Mouse (Mus musculus) forebrain, embryonic 14.5 days (tissue): Measurements from ENCODE around the gene Mak. TPM values are rescaled to one million over a fixed set of nuclear protein-coding genes. Genes with fewer than 3 reads are reported as not detected.

Source experiments
- ATAC-seq: fragments of 200-750 bp; cut with Nextera tagmentation; 2 replicates; pipeline ENCODE4 v1.8.0; 2017; ENCODE audit warnings: mild to moderate bottlenecking, moderate library complexity
- DNase-seq: peaks from one replicate; pipeline ENCODE4 v3.0.0-alpha.2; 2015; ENCODE audit warnings: low spot score
- H3K27ac ChIP-seq: fragments of 300-500 bp; sonication (generic); 2 replicates; pipeline ENCODE4 v1.5.1; 2014; ENCODE audit warnings: low read depth, mild to moderate bottlenecking, control low read depth, low read length, moderate library complexity
- H3K27me3 ChIP-seq: fragments of 300-500 bp; sonication (generic); replicated peaks from 2 replicates; pipeline ENCODE4 v1.6.1; 2014; ENCODE audit warnings: low read length, control low read depth, mixed read lengths; ENCODE audit not compliant: control insufficient read depth, insufficient read depth
- H3K36me3 ChIP-seq: fragments of 300-500 bp; sonication (generic); 2 replicates; pipeline ENCODE4 v1.6.1; 2014; ENCODE audit warnings: low read length, control low read depth; ENCODE audit not compliant: control insufficient read depth, insufficient read depth
- H3K4me1 ChIP-seq: fragments of 300-500 bp; sonication (generic); 2 replicates; pipeline ENCODE4 v1.6.1; 2014; ENCODE audit warnings: antibody characterized with exemption, low read length, control low read depth; ENCODE audit not compliant: control insufficient read depth, insufficient read depth
- H3K4me2 ChIP-seq: fragments of 300-500 bp; sonication (generic); 2 replicates; pipeline ENCODE4 v1.6.1; 2014; ENCODE audit warnings: mild to moderate bottlenecking, control low read depth, low read length
- H3K4me3 ChIP-seq: fragments of 300-500 bp; sonication (generic); 2 replicates; pipeline ENCODE4 v1.5.1; 2014; ENCODE audit warnings: low read depth, low read length, control low read depth
- H3K9ac ChIP-seq: fragments of 300-500 bp; sonication (generic); 2 replicates; pipeline ENCODE4 v1.6.1; 2014; ENCODE audit warnings: mild to moderate bottlenecking, low read length, control low read depth, moderate library complexity
- H3K9me3 ChIP-seq: fragments of 300-500 bp; sonication (generic); replicated peaks from 2 replicates; pipeline ENCODE4 v1.6.1; 2016; ENCODE audit warnings: low read length, control low read depth, mixed read lengths; ENCODE audit not compliant: control insufficient read depth
- WGBS: fragments of 180-500 bp; shearing (Covaris S2); extraction: QIAGEN DNeasy Blood & Tissue Kit; methylation state at CpG from one replicate; pipeline ENCODE4 v1.1.7; 2014; 5-methylcytosine and 5-hydroxymethylcytosine counted together
- polyA plus RNA-seq: library from polyadenylated mRNA; unstranded; fragments of >200 nt; fragmentation: Nextera tagmentation; extraction: Ambion mirVana; gene quantifications from 2 replicates; pipeline ENCODE4 v1.2.1, GENCODE M21; 2014

The Mak gene
- polyA plus RNA-seq, 1 experiment from 2014 or later = 1.2 TPM

- 76% methylated on average over 12 of the region's 12 CpGs for WGBS
- H3K27me3 ChIP-seq = no peaks in the 10 kb centered on the region
These were observed 24.5 kb upstream of the Mak start for GRCm38 (mm10) chr13:41103841-41104525.

GRCm38 (mm10) chr13:41100031-41100430 lies 20.5 kb upstream of the Mak start:
- Histone ChIP-seq H3K9me3 (no peaks in the 10 kb centered on the region), H3K4me2 (no peak overlapping the region), H3K4me1 (no peaks in the 10 kb centered on the region), H3K27ac (no peak overlapping the region), H3K36me3 (no peaks in the 10 kb centered on the region), H3K4me3 (no peak overlapping the region), H3K9ac (no peak overlapping the region), H3K27me3 (no peaks in the 10 kb centered on the region)
- ATAC-seq (no peak), DNase-seq (no peak)
- 83% methylated on average over 2 of the region's 2 CpGs for WGBS

More at GRCm38 (mm10) chr13:41103841-41104525, 24.5 kb upstream of the Mak start:
- no peaks in the 10 kb centered on the region for H3K4me1 ChIP-seq
- H3K4me3 ChIP-seq = no peak overlapping the region
- H3K36me3 ChIP-seq = no peaks in the 10 kb centered on the region
- no peak overlapping the region for H3K27ac ChIP-seq
- DNase-seq = no peak
- H3K9me3 ChIP-seq = no peaks in the 10 kb centered on the region
- H3K9ac ChIP-seq = no peak overlapping the region
- no peak for ATAC-seq
- H3K4me2 ChIP-seq = no peak overlapping the region

- ATAC-seq (no peak), DNase-seq (no peak)
- no peaks in the 10 kb centered on the region for H3K27me3 ChIP-seq
- H3K4me1 ChIP-seq = no peaks in the 10 kb centered on the region
- H3K27ac ChIP-seq = no peak overlapping the region
- H3K9me3 ChIP-seq = no peaks in the 10 kb centered on the region
- no peak overlapping the region for H3K4me2 ChIP-seq
- 91% methylated on average over 15 of the region's 15 CpGs for WGBS
- H3K36me3 ChIP-seq = no peaks in the 10 kb centered on the region
- no peak overlapping the region for H3K9ac ChIP-seq
- no peak overlapping the region for H3K4me3 ChIP-seq
These were observed 18.8 kb upstream of the Mak start for GRCm38 (mm10) chr13:41098325-41098724.

- Histone ChIP-seq H3K36me3 (no peaks in the 10 kb centered on the region), H3K4me1 (no peaks in the 10 kb centered on the region), H3K27me3 (no peaks in the 10 kb centered on the region), H3K4me2 (no peak overlapping the region), H3K4me3 (no peak overlapping the region), H3K27ac (no peak overlapping the region), H3K9me3 (no peaks in the 10 kb centered on the region), H3K9ac (no peak overlapping the region)
- 84% methylated on average over 16 of the region's 16 CpGs for WGBS
- no peak for ATAC-seq
- no peak for DNase-seq
These were observed 18.0 kb upstream of the Mak start for GRCm38 (mm10) chr13:41097324-41098058.

GRCm38 (mm10) chr13:41094160-41094559 lies 14.7 kb upstream of the Mak start:
- no peak for DNase-seq
- Histone ChIP-seq H3K4me2 (no peak overlapping the region), H3K27ac (no peak overlapping the region)

GRCm38 (mm10) chr13:41091271-41091670 lies 11.8 kb upstream of the Mak start:
- Histone ChIP-seq H3K4me1 (no peaks in the 10 kb centered on the region), H3K4me2 (no peak overlapping the region), H3K4me3 (no peak overlapping the region), H3K27ac (no peak overlapping the region), H3K36me3 (no peaks in the 10 kb centered on the region), H3K9me3 (no peaks in the 10 kb centered on the region), H3K27me3 (no peaks in the 10 kb centered on the region), H3K9ac (no peak overlapping the region)
- ATAC-seq = no peak
- WGBS = 48% methylated on average over 10 of the region's 10 CpGs
- no peak for DNase-seq

More at GRCm38 (mm10) chr13:41094160-41094559, 14.7 kb upstream of the Mak start:
- 83% methylated on average over 10 of the region's 10 CpGs for WGBS
- Histone ChIP-seq H3K9ac (no peak overlapping the region), H3K4me3 (no peak overlapping the region), H3K4me1 (no peaks in the 10 kb centered on the region), H3K36me3 (no peaks in the 10 kb centered on the region), H3K9me3 (no peaks in the 10 kb centered on the region), H3K27me3 (no peaks in the 10 kb centered on the region)
- ATAC-seq = no peak

GRCm38 (mm10) chr13:41088746-41089145 lies 9.2 kb upstream of the Mak start:
- DNase-seq = no peak
- H3K4me2 ChIP-seq = no peak overlapping the region
- no peak for ATAC-seq

GRCm38 (mm10) chr13:41085140-41085539 lies 5.6 kb upstream of the Mak start:
- Histone ChIP-seq H3K9ac (no peak overlapping the region), H3K4me1 (no peaks in the 10 kb centered on the region), H3K27me3 (no peaks in the 10 kb centered on the region; the same call in 1 of the 2 replicates), H3K4me3 (no peak overlapping the region), H3K4me2 (no peak overlapping the region), H3K27ac (no peak overlapping the region), H3K9me3 (no peaks in the 10 kb centered on the region), H3K36me3 (no peaks in the 10 kb centered on the region)
- 19% methylated on average over 2 of the region's 2 CpGs for WGBS
- peak; percentile 59 for DNase-seq
- ATAC-seq = no peak

More at GRCm38 (mm10) chr13:41088746-41089145, 9.2 kb upstream of the Mak start:
- no peak overlapping the region for H3K9ac ChIP-seq
- no peaks in the 10 kb centered on the region for H3K27me3 ChIP-seq
- no peak overlapping the region for H3K27ac ChIP-seq
- no peaks in the 10 kb centered on the region for H3K9me3 ChIP-seq
- H3K36me3 ChIP-seq = no peaks in the 10 kb centered on the region
- no peak overlapping the region for H3K4me3 ChIP-seq
- no peaks in the 10 kb centered on the region for H3K4me1 ChIP-seq

- DNase-seq = no peak
These were observed 5.0 kb upstream of the Mak start for GRCm38 (mm10) chr13:41084521-41084920.

More at GRCm38 (mm10) chr13:41084521-41084920, 5.0 kb upstream of the Mak start:
- ATAC-seq = no peak
- no peaks in the 10 kb centered on the region; the same call in 1 of the 2 replicates for H3K27me3 ChIP-seq
- 89% methylated on average over 3 of the region's 3 CpGs for WGBS
- no peak overlapping the region for H3K4me3 ChIP-seq
- H3K36me3 ChIP-seq = no peaks in the 10 kb centered on the region
- H3K9ac ChIP-seq = no peak overlapping the region
- no peak overlapping the region for H3K4me2 ChIP-seq
- H3K9me3 ChIP-seq = no peaks in the 10 kb centered on the region
- H3K27ac ChIP-seq = no peak overlapping the region
- H3K4me1 ChIP-seq = no peaks in the 10 kb centered on the region
